Mouse (Mus musculus) gastrocnemius, postnatal 36 days (tissue): ENCODE data around the gene Otoa. TPM values are rescaled to one million over a fixed set of nuclear protein-coding genes. Genes with fewer than 3 reads are reported as not detected.

Experiments used
- DNase-seq, 2 experiments: peaks; one replicate each; pipeline ENCODE4 v3.0.0; 2022
- intact Hi-C: fragments of 180-260 bp; cut with DNase I; formaldehyde crosslinking; loops from one replicate; pipeline ENCODE4 v1.15.1; 2025
- long read RNA-seq, 2 experiments: library from polyadenylated mRNA; stranded (forward); transcript quantifications; one replicate each; pipeline ENCODE4 v2.0.0; 2021
- total RNA-seq, 2 experiments: library from RNA; stranded (reverse); gene quantifications; 2 replicates each; pipeline ENCODE4 v1.2.3; 2021

Gene Otoa
- under 1 TPM; 0.20 to 0.28 TPM for total RNA-seq
- long read RNA-seq, experiment 1, result 0 reads
- long read RNA-seq, experiment 2, result 0 reads

DNA sequence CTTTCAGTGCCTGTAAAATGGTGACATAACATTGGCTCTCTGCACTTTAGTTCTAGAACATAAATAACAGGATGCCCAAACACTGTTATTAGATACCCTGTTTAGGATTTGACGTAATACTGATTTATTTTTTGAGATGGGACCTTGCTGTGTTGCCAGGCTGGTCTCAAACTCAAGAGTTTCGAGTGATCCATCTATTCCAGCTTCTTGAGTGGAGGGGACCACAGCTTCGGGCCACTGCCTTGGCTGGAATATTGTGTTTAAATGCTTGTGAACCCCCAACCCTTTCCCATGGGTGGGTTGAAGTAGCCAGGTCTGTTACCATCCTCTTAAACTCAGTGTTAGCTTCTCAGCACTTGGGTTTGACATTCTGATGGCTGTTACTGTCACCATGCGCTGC is at the start of gene Otoa:
Gene Otoa (plus strand): TSS at position 301 of the 400 bp plus-strand sequence.
- intact Hi-C loops, result no loop called here

DNA sequence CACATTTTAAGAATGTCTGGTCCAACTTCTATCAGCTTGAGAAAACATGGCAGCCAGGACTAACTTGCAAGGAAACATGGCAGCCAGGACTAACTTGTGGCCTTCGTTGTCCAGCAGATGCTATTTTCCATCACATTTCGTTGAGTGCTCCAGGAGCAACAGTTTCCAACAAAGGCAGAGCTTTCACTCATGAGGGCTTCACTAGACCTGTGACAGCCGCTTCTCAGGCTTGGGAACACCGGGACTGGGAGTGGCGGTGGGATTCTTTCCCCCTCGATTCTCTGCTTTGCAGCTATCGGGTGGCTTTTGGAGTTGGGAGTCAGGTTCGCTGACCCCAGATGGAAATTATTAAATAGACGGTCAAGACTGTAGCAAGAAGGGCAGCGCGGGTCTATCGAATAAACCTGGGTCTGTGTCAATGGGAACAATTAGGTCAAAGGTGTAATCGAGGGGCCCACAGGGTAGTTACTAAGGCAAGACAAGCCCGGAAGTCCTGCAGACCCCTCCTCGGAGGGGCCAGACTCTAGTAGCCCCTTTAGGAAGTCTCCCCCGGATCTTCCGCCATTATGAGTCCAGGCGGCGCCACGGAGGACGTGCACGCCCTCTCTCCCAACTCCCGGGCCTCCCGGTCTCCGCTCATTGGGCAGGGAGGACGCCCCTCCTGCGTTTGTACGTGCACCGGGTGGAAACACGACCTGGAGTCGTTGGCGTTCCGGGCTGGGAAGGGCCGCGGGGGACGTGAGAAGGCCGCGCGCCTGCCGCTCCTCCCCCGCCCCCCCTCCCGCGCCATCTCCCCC is 47.4 kb upstream of the Otoa start, which contains the start of gene Mettl9:
Gene Mettl9 (plus strand): TSS at position 590 of the 797 bp plus-strand sequence.
- DNase-seq, result peak; percentile 90 to 92
- intact Hi-C loops, result loop anchor here (5.0 to 10.0 kb wide), 3 partner anchors 52 to 199 kb away; partner anchors contain the start of genes Cdr2 and Mfsd13b

More for the DNA sequence above, at the start of gene Otoa:
- DNase-seq, result no peak

DNA sequence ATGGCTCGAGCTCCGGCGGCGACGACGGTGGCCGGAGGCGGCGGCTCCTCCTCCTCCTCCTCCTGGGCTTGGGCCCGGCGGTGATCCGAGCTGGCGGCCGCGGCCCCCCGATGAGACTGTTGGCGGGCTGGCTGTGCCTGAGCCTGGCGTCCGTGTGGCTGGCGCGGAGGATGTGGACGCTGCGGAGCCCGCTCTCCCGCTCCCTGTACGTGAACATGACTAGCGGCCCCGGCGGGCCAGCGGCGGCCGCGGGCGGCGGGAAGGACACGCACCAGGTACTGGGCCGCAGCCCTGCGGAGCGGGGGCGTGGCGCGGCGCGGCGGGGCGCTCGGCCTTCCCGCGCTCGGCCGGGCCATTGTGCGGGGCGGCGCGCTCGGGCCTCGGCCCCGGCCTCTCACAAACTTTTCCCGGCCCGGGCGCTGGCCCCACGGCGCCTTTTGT is 46.7 kb upstream of the Otoa start:
- intact Hi-C loops, result loop anchor here (5.0 to 10.0 kb wide), 3 partner anchors 52 to 200 kb away; partner anchors contain the start of genes Cdr2 and Mfsd13b
- no peak for DNase-seq

DNA sequence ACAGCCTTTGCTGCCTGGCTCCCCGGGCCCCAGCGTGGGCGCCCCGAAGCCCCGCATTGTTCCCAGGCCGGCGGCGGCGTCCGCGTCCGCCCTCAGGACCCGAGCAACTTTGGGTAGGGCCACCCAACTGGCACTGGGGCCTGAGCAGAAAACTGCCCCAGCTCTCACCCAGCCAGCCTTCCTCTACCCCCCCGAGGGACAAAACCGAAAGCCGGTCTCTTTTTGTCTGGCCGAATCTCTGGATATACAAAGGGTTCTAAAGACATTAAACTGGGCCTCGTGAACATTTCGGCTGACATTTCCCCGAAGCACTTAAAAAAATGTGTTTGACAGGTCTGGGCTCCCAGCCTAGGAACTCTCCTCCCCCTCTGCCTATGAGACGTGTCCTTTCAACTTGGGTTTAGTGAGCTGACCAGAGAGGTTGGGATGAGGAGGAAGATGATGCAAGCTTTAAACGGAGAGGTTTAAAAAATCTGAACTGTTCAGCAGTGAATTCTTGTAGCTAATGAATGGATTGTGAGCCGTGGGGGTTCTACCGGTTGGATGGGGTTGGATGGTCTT is 46.2 kb upstream of the Otoa start:
- intact Hi-C loops, result loop anchor here (10.0 kb wide), 1 partner anchor 200 kb away; no protein-coding TSS in a partner anchor
- peak in 1 of 2 experiments; percentile 22 for DNase-seq

DNA sequence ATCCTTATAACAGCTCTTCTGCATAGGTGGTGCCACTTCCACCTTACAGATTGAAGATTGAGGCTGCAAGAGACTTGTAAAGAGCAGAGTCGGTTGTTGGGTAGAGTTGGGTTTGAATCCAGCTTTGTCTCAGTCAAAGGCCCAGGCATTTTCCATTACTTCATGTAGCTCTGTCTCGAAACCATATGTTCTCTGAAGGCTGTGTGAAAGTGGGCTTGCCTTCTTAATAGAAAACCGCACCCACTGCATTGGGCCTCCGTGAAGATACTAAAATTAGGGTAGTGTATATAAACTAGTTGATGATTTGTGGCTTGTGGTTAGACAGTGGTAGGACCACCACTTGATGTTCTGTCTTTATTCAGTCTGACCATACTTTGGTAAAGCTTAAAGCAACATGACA is 40.9 kb upstream of the Otoa start:
- DNase-seq, result no peak
- intact Hi-C loops, result no loop called here

DNA sequence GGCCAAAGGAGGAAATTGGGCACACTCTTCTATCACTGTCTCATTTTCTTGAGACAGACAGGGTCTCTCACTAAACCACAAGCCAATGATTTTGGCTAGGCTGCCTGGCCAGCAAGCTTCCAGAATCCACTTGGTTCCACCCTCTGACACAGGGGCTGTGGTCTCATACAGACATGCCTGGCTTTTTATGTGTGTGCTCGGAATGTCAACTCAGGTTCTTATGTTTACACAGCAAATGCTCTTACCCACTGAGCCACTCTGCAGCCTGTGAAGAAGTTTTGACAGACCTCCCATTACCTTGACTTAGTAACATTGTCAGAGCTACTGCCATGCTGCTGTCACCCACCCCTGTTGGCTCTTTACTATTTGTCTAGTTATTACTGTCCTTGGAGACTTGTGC is 39.5 kb upstream of the Otoa start:
- no peak for DNase-seq
- intact Hi-C loops, result no loop called here

DNA sequence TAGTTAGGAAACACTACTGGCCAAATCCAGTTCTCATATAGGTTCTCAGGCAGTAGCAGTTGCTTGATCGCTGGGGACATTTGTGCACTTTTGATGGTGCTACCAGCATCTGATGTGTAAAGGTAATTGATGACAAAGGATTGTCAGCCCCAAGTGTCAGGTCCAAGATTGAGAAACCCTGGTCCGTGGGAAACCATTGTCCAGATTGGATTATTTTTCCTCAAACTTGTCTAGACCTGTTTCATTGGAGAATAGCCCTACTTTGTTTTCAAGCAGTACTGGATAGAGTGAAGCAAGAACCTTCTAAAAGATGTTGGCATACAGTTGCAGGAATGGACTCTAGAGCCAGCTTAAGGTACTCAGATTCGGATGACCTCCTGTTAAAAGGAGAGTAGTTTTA is 38.4 kb upstream of the Otoa start:
- no peak for DNase-seq
- intact Hi-C loops, result no loop called here

DNA sequence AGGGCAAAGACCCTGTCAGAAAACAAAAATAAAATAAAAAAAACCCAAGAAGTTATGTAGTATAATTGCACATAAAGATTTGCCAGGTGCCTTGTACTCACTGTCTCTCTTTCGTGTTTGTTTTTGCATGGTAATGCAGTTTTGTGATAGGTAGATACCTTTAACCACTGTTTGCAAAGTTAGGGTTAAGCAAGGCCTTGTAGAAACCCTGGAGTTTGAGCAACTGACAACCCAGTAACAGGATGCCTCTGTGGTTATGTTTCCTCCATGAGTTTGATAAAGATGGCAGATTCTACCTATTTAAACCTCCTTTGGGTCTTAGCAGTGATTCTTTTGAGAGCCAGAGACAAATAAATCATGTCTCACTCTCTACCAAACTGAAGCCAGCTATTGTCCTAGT is 37.9 kb upstream of the Otoa start:
- intact Hi-C loops, result no loop called here
- no peak for DNase-seq

DNA sequence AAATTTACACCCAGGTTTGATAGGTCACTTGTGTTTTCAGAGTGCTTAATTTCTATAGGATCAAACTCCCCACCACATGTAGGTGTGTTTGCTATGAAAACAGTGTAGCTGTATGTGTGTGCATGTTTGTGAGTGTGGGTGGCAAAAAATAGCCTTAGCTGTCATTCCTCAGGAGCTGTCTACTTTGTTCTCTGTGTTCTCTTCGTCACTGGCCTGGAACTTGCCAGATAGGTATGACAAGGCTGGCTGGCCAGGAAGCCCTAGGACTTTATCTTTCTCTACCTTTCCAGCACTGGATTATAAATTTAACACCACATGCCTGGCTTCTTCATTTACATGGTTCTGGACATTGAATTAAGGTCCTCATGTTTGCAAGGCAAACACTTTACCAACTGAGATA is 37.2 kb upstream of the Otoa start:
- intact Hi-C loops, result no loop called here
- no peak for DNase-seq

DNA sequence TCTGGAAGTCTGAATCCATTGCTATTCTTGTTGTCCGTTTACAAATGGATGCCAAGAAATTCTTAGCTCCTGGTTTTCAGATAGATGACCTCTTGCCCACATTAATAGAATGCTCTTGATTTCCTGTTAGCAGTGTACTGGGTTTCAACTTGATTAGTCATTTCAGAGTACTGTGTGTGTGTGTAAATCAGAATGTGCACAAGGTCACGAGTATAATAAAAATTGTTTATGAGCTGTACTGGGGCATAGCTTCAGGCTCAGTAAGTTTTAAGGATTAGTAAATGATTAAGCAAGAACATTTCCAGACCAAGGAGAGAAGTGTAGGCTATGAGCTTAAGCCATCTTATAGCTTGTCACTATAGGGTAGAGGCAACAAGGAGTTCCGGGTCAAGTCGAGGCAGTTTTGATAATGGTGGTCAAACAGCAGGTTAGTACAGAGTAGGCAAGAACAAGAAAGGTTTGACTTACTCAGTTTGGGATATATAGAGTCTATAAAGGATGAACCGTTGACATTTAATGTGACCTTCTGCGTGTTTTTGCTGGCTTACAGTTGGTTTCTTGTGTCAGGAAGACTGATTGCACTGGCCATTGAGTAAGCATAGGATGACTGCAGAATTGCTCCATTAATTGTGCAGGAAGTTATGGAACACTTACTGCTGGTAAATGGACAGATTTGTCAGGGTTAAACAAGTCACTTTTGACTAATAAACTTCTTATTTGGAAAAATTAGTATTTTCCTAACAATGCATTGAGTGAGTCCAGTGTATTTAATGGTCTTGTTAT is 35.6 kb upstream of the Otoa start:
- intact Hi-C loops, result no loop called here
- no peak for DNase-seq

DNA sequence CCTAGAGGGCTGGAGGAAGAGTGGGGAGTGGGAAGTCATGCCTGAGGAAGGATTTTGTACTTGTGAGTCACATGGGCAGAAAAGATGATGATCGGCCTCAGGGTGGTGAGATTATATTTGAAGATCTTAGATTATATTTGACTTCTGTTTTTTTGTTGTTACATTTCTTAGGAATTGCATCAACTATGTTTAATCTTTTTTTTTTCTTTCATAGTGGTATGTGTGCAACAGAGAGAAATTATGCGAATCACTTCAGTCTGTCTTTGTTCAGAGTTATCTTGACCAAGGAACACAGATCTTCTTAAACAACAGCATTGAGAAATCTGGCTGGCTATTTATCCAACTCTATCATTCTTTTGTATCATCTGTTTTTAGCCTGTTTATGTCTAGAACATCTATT is 33.8 kb upstream of the Otoa start:
- intact Hi-C loops, result no loop called here
- DNase-seq, result no peak

DNA sequence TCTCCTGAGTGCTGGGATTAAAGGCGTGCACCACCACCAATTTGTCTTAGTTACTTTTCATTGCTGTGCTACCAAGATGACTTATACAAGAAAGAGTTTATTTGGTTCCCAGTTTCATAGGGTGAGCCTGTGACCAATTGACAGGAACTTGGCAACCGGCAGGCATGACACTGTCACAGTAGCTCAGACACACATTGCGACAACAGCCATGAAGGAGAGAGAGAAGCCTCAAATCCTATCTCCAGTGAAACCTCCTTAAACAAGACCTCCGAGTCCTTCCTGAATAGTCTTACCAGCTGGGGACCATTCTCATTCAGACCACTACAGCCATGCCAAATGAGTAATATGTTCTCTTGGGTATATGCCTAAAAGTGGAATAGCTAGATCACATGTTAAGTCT is 28.4 kb upstream of the Otoa start:
- no peak for DNase-seq
- intact Hi-C loops, result no loop called here

DNA sequence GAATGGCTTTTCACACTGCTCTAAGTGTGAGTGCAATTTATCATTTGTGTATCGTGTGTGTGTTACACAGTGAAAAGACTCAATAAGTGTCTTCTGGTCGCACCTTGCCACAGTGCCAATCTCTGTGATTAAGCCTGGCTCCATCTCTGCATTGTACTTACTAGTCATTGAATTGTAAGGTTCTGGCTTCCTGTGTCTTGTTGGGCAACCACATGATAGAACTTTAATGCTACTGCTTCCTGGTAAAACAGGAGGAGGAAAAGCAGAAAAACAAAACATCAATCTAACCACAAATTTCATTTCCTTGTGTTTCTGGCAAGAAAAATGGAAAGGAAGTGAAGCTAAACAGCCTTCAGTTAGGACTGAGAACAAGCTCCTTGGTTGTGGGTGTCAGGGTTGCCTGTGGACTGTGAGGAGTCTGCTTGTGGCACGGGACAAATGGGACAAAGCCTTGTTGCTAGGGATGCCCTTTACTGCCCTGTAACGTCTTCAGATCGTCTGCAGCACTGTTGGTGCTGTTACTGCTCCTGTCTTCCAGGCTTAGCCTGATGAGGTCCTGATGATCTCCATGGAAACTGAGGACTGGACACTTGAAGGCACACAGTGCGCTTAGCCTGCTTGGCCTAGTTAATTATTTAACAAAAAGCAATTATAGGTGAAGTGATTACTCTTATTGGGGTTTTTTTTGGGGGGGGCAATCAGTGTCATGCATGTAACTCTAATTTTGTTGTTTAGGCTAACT is 21.8 kb upstream of the Otoa start:
- DNase-seq, result no peak
- intact Hi-C loops, result loop anchor here (5.0 kb wide), 1 partner anchor 122 kb away; no protein-coding TSS in a partner anchor

DNA sequence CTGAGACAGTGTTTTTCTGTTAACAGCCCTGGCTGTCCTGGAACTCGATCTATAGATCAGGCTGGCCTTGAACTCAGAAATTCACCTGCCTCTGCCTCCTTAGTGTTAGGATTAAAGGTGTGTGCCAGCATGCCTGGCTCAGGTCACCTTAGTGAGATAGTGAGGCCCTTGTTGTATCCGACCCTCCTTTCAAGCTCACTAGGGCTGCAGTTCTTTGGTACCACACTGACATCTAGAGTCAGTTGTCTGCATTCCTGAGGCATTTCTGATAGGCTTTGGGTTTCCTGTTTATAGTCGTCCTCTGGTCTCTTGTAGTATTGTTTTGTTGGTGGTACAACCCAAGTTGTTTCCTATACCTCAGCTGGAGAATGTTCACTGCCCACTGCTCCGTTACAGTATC is 17.1 kb upstream of the Otoa start:
- intact Hi-C loops, result loop anchor here (5.0 kb wide), 1 partner anchor 127 kb away; no protein-coding TSS in a partner anchor
- no peak for DNase-seq

DNA sequence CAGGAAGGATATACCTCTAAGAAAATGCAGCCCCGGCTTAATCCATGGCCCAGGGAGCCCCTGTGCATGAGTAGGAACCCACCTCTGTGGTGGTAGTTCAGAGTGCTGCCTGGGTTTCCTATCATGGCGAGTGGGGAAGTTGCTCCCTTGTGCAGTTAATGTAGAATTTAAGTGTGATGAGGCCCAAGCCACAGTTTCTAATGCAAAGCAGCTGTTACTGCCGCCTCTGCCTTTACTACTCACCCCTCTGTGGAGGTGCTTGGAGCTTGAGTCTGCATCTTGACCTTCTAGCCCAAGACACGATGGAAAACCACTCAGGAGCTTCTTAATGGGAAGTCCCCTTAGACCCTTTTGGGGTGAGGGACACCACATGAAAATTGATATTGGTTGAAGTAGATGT is 10.2 kb upstream of the Otoa start:
- no peak for DNase-seq
- intact Hi-C loops, result no loop called here

DNA sequence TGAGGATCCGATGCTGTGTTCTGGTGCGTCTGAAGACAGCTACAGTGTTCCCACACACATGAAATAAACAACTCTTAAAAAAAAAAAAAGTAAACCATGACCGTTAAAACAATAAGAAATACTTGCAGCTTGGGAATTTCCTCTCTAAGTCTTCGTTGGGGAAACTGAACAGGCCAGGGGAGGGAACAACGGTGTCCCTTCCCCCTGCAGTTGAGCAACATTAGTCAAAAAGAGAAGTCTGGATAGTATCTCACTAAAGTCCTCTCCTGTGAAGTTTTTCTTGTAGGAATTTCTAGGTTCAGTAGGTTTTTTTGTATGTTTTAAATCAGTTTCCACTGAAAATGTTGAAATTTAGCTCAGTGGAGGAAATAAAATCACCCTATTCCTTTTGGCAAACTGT is 8.9 kb upstream of the Otoa start:
- intact Hi-C loops, result no loop called here
- no peak for DNase-seq

DNA sequence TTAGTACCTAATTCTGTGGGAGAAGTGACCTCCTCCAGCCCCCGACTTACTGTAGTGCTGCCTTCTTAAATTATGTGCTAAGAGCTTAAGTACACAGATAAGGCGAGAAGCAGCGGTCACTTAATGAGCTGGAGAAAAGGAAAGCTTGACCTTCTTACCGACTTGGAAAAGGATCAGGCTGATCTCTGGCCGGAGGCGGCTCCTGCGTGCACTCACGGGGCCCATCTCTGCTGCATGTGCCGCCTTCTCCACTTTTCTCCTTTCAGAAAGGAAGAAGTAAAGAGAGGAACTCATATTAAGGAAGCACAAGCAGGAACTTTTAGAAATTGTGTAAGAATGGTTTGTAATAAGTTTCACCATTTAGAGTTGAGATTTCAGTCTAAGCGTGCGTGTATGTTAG is 7.2 kb upstream of the Otoa start, which contains the start of gene Igsf6:
Gene Igsf6 (minus strand): TSS at position 292 of the 400 bp plus-strand sequence.
- no peak for DNase-seq
- intact Hi-C loops, result no loop called here

DNA sequence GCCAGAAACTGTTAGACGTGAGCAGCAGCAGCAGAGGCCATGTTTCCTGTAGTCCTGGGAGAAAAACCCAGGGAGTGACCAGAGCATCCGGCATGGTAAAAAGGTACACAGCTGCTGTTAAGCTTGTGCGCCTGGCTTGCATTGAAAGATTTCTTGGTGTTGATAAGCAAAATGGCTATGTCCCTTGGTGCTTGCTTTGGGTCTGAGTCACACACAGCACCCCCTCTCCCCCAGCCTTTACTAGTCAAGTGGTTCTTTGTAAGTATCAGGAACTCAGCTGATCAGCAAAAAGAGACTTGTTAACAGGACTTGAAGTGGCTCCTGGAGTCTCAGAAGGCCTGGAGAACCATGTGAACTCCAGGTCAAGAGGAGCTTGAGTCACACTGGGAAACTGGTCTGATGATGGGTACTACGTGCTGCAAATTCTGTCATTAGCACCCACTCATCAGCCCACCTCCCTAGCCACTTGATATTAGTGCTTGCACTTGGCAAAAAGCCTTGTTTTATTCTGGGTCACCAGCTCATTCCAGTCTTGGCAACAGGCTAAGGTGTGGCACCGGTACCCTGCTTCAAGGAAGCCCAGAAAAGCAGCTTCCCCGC is 6.5 kb upstream of the Otoa start:
- intact Hi-C loops, result no loop called here
- no peak for DNase-seq

DNA sequence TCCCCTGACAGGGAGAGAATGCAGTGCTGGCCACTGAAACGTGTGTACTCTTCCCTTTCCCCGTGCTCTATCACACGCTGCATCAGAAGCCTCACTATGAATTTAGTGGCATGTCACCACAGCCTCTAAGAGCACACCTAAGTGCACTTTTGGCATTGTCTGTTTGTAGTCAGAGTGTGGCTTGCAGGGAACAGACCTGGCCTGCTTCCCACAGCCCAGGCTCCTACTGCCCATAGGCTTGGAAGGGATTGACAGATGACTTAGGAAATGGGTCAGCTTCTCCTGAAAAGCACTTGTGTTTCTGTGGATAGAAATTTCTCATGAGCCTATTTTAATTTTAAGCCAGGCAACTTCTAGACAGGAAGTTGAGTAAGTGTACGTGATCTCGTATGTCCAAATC is 6.0 kb upstream of the Otoa start:
- intact Hi-C loops, result no loop called here
- DNase-seq, result no peak

DNA sequence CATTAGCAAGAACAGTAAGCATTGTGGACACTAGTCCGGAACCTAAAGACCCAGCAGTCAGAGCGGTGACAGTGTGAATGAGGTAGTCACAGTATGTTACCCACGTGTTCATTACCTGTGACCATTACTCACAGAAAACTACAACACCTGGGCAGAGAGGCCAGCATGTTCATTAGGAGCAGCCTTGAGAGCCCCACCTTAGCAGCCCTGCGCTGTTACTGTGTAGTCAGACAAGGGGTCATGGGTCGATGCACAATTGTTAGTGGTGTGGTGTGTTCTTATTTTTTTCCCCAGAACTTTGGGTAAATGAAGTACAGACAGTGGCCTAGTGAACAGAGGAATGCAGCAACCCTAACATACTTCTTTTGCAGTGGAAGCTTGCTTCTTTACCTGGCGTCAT is 4.1 kb upstream of the Otoa start:
- DNase-seq, result no peak
- intact Hi-C loops, result no loop called here
